Mouse (Mus musculus): ENCODE data around the gene Chic2.
A peak's percentile ranks its signal among the peaks of the same experiment; 100 is the strongest.

GRCm38 (mm10) chr5:74957293-74958076 is 87.1 kb downstream of the Chic2 start:
- no peak for TF ChIP-seq CTCF (IDR thresholded peaks at IDR 0.05 in 2 of 3, conservative IDR thresholded peaks at IDR 0.05 in 1 of 3; ENCODE audit: control insufficient read depth in 1 of 3, insufficient read depth in 1 of 3, low read depth in 2 of 3, low read length in 3 of 3, poor library complexity in 1 of 3, severe bottlenecking in 1 of 3)
- TF ChIP-seq MEF2A (IDR thresholded peaks at IDR 0.05; ENCODE audit: extremely low read depth, insufficient replicate concordance, low read depth, low read length, poor library complexity, severe bottlenecking): no peak
- TF ChIP-seq USF1 (IDR thresholded peaks at IDR 0.05; ENCODE audit: low read depth, low read length): peak; percentile 53; the same call in 1 of the 2 replicates
- no peak; a peak in 1 of 4 replicates for TF ChIP-seq POLR2A (IDR thresholded peaks at IDR 0.05; ENCODE audit: control insufficient read depth in 1 of 2, insufficient read depth in 1 of 2, low read depth in 1 of 2, low read length in 2 of 2, poor library complexity in 1 of 2)
- TF ChIP-seq TAL1 (IDR thresholded peaks at IDR 0.05; ENCODE audit: low read length): no peak

All from MEL (cell line).